Mouse (Mus musculus) intestine, postnatal 0 days (tissue): ENCODE data around the gene Ogfod2. TPM values are rescaled to one million over a fixed set of nuclear protein-coding genes. Genes with fewer than 3 reads are reported as not detected.
A peak's percentile ranks its signal among the peaks of the same experiment; 100 is the strongest.

Source experiments
- ATAC-seq: fragments of 200-750 bp; cut with Nextera tagmentation; 2 replicates; pipeline ENCODE4 v1.8.0; 2017; ENCODE audit warnings: mild to moderate bottlenecking, moderate TSS enrichment, moderate library complexity
- H3K27ac ChIP-seq: fragments of 300-500 bp; sonication (generic); 2 replicates; pipeline ENCODE4 v1.5.1; 2014; ENCODE audit warnings: mild to moderate bottlenecking, low read depth, low read length, moderate library complexity
- H3K27me3 ChIP-seq: fragments of 300-500 bp; sonication (generic); replicated peaks from 2 replicates; pipeline ENCODE4 v1.6.1; 2014; ENCODE audit warnings: low read length, mixed read lengths; ENCODE audit not compliant: control insufficient read depth, insufficient read depth
- H3K36me3 ChIP-seq: fragments of 300-500 bp; sonication (generic); 2 replicates; pipeline ENCODE4 v1.6.1; 2014; ENCODE audit warnings: mild to moderate bottlenecking, moderate library complexity; ENCODE audit not compliant: control insufficient read depth, insufficient read depth
- H3K4me1 ChIP-seq: fragments of 300-500 bp; sonication (generic); replicated peaks from 2 replicates; pipeline ENCODE4 v1.6.1; 2014; ENCODE audit warnings: antibody characterized with exemption, low read length, mixed read lengths; ENCODE audit not compliant: control insufficient read depth, insufficient read depth
- H3K4me2 ChIP-seq: fragments of 300-500 bp; sonication (generic); replicated peaks from 2 replicates; pipeline ENCODE4 v1.6.1; 2014; ENCODE audit warnings: low read depth, mild to moderate bottlenecking, moderate library complexity
- H3K4me3 ChIP-seq: fragments of 300-500 bp; sonication (generic); 2 replicates; pipeline ENCODE4 v1.5.1; 2014; ENCODE audit warnings: low read depth, low read length
- H3K9ac ChIP-seq: fragments of 300-500 bp; sonication (generic); 2 replicates; pipeline ENCODE4 v1.6.1; 2014; ENCODE audit warnings: mild to moderate bottlenecking, low read depth, low read length
- H3K9me3 ChIP-seq: fragments of 300-500 bp; sonication (generic); 2 replicates; pipeline ENCODE4 v1.6.1; 2016; ENCODE audit warnings: mixed run types; ENCODE audit not compliant: control insufficient read depth
- CTCF ChIP-seq: sonication (generic); IDR thresholded peaks from 2 replicates; pipeline ENCODE4 v1.5.1; 2016; ENCODE audit warnings: low read depth, mild to moderate bottlenecking, control low read depth, antibody characterized with exemption, moderate library complexity
- WGBS: fragments of 180-500 bp; shearing (Covaris S2); extraction: QIAGEN DNeasy Blood & Tissue Kit; methylation state at CpG from one replicate; pipeline ENCODE4 v1.1.7; 2014; 5-methylcytosine and 5-hydroxymethylcytosine counted together
- polyA plus RNA-seq: library from polyadenylated mRNA; unstranded; fragments of >200 nt; fragmentation: Nextera tagmentation; extraction: Ambion mirVana; gene quantifications from 2 replicates; pipeline ENCODE4 v1.2.1, GENCODE M21; 2015

The Ogfod2 gene
- polyA plus RNA-seq, 1 experiment from 2014 or later: 21.3 TPM

- Histone ChIP-seq H3K4me2 (peak overlapping the region; percentile 91), H3K36me3 (peaks cover 20% of the 10 kb centered on the region; the same call in 1 of the 2 replicates), H3K9ac (peak overlapping the region; percentile 61), H3K9me3 (no peaks in the 10 kb centered on the region), H3K4me1 (peaks cover 6% of the 10 kb centered on the region; the same call in 1 of the 2 replicates), H3K27me3 (no peaks in the 10 kb centered on the region), H3K27ac (peak overlapping the region; percentile 83), H3K4me3 (peak overlapping the region; percentile 79)
- peak; percentile 75 for TF ChIP-seq CTCF
- 19% methylated on average over 14 of the region's 14 CpGs for WGBS
- ATAC-seq: no peak
Measured at GRCm38 (mm10) chr5:124113030-124113429, 933 bp downstream of the Ogfod2 start.

- Histone ChIP-seq H3K27me3 (no peaks in the 10 kb centered on the region), H3K4me3 (no peak overlapping the region), H3K4me2 (no peak overlapping the region), H3K9me3 (no peaks in the 10 kb centered on the region), H3K9ac (no peak overlapping the region), H3K36me3 (peaks cover 32% of the 10 kb centered on the region), H3K27ac (no peak overlapping the region), H3K4me1 (peaks cover 6% of the 10 kb centered on the region; the same call in 1 of the 2 replicates)
- ATAC-seq: no peak
- 93% methylated on average over 24 of the region's 24 CpGs for WGBS
- TF ChIP-seq CTCF: no peak
Measured at GRCm38 (mm10) chr5:124114276-124115025, 2.4 kb downstream of the Ogfod2 start.

- WGBS: 21% methylated on average over 7 of the region's 7 CpGs
- Histone ChIP-seq H3K27ac (peak overlapping the region; percentile 81; the same call in 1 of the 2 replicates), H3K9ac (peak overlapping the region; percentile 95), H3K9me3 (no peaks in the 10 kb centered on the region), H3K4me3 (peak overlapping the region; percentile 99), H3K36me3 (peaks cover 42% of the 10 kb centered on the region), H3K4me2 (peak overlapping the region; percentile 96), H3K4me1 (peaks cover 6% of the 10 kb centered on the region; the same call in 1 of the 2 replicates), H3K27me3 (no peaks in the 10 kb centered on the region)
- TF ChIP-seq CTCF: no peak
- ATAC-seq: no peak
Measured at GRCm38 (mm10) chr5:124115531-124115930, 3.4 kb downstream of the Ogfod2 start.

- Histone ChIP-seq H3K9me3 (no peaks in the 10 kb centered on the region), H3K4me2 (peak within 1 kb of the TSS; percentile 96), H3K4me3 (peak within 1 kb of the TSS; percentile 99), H3K27me3 (no peaks in the 10 kb centered on the region), H3K27ac (peak within 1 kb of the TSS; percentile 81; the same call in 1 of the 2 replicates), H3K36me3 (peaks cover 47% of the 10 kb centered on the region), H3K9ac (peak within 1 kb of the TSS; percentile 95), H3K4me1 (peaks cover 6% of the 10 kb centered on the region; the same call in 1 of the 2 replicates)
- no peak for ATAC-seq
- TF ChIP-seq CTCF: no peak
- WGBS: under 1% methylated on average over 64 of the region's 64 CpGs
Measured at GRCm38 (mm10) chr5:124115990-124116845, 4.1 kb downstream of the Ogfod2 start, which contains the start of gene Arl6ip4. Arl6ip4 (plus strand) TSS chr5:124116089.

- no peaks in the 10 kb centered on the region for H3K27me3 ChIP-seq
- 65% methylated on average over 5 of the region's 5 CpGs for WGBS
- peaks cover 60% of the 10 kb centered on the region for H3K36me3 ChIP-seq
- H3K27ac ChIP-seq: no peak overlapping the region
- no peaks in the 10 kb centered on the region for H3K9me3 ChIP-seq
- H3K4me2 ChIP-seq: no peak overlapping the region
- no peak for ATAC-seq
- H3K4me3 ChIP-seq: no peak overlapping the region
- peaks cover 6% of the 10 kb centered on the region; the same call in 1 of the 2 replicates for H3K4me1 ChIP-seq
- no peak for TF ChIP-seq CTCF
- H3K9ac ChIP-seq: no peak overlapping the region
Measured at GRCm38 (mm10) chr5:124119204-124119603, 7.1 kb downstream of the Ogfod2 start.

- no peak overlapping the region for H3K4me2 ChIP-seq
- no peaks in the 10 kb centered on the region for H3K9me3 ChIP-seq
- no peaks in the 10 kb centered on the region for H3K27me3 ChIP-seq
- no peak for TF ChIP-seq CTCF
- no peak overlapping the region for H3K9ac ChIP-seq
- H3K36me3 ChIP-seq: peaks cover 57% of the 10 kb centered on the region
- no peak overlapping the region for H3K4me3 ChIP-seq
- no peaks in the 10 kb centered on the region for H3K4me1 ChIP-seq
- 94% methylated on average over 17 of the region's 18 CpGs for WGBS
- H3K27ac ChIP-seq: no peak overlapping the region
- no peak for ATAC-seq
Measured at GRCm38 (mm10) chr5:124122357-124122756, 10.3 kb downstream of the Ogfod2 start.
